Mouse (Mus musculus) erythroid progenitor cell, adult 5-6 weeks (primary cell): ENCODE results near the gene Vps33b. TPM values are rescaled to one million over a fixed set of nuclear protein-coding genes. Genes with fewer than 3 reads are reported as not detected.
"Not testable (repeated sequence)": the region's sequence is repeated elsewhere in the genome, so short reads cannot be mapped to it uniquely, and the experiment has no call there.

Experiments used
- ATAC-seq: replicated peaks from 2 replicates; pipeline ENCODE4 v1.8.0; 2016; ENCODE audit warnings: moderate number of reproducible peaks, mild to moderate bottlenecking, moderate TSS enrichment, inconsistent platforms; ENCODE audit not compliant: poor library complexity, low FRiP score, severe bottlenecking
- total RNA-seq, 2 experiments: library from RNA; stranded (forward) in 1 of 2; stranded (reverse) in 1 of 2; fragments of 150-400 nt in 1 of 2; fragments of 186-747, 209-891 nt in 1 of 2; gene quantifications; 2 replicates each; pipeline versions ENCODE4 v1.2.3 to v1.2.4; 2015 to 2017; ENCODE audit warnings: low replicate concordance in 2 of 2

Gene Vps33b
- total RNA-seq, 2 experiments from 2014 or later, result 4.9 to 28.5 TPM

DNA sequence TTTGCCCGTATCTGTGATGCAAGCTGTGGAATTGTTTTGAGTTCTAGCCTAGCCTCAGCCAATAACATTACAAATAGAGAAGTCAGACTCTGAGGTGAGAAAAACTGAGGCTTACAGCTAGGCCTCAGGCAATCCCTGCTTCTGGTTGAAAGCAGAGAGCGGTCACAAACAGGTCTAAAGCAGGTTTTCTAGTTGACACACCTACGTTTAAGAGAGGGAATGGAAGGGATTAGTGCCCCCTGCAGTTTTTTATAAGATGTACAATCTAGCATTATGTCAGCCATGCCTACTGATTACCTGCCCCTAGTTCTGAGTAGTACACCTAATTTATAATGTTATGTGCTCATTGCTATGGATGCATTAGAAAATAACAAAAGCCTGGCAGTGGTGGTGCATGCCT is 38.3 kb downstream of the Vps33b start:
- no peak for ATAC-seq

DNA sequence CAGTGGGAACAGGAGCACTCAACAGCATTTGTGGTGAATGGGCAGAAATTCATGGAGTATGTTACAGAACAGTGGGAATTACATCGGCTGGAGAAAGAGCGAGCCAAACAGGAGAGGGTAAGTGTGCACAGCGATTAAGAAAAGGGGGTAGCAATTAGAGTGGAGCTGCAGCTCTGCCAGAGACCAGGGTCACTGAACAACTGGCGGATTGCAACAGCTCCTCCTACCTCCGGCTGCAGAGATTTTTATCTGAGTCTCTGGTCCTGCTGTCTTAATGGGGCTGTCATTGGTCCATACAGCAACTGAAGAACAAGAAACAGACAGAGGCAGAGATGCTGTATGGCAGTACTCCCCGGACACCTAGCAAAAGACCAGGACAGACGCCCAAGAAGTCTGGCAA is 41.3 kb downstream of the Vps33b start:
- ATAC-seq, result no peak

DNA sequence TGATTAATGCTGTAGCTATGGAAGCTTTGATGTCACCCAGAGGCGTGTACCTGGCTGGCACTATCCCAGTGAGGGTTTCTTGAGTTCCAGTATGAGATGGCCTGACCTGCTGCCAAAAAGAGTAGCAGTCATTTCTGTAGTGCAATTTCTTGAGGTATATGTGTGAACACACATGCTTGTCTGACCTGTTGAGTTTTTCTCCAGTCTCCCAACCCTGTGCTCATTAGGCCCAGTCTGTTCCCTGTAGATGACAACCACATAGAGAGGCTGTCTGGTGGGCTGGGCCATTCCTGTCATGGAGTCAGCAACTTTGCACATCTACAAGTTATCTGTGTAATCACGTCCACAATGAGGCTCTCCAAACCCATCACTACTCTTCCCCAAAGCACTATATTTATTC is 46.3 kb downstream of the Vps33b start:
- no peak for ATAC-seq

DNA sequence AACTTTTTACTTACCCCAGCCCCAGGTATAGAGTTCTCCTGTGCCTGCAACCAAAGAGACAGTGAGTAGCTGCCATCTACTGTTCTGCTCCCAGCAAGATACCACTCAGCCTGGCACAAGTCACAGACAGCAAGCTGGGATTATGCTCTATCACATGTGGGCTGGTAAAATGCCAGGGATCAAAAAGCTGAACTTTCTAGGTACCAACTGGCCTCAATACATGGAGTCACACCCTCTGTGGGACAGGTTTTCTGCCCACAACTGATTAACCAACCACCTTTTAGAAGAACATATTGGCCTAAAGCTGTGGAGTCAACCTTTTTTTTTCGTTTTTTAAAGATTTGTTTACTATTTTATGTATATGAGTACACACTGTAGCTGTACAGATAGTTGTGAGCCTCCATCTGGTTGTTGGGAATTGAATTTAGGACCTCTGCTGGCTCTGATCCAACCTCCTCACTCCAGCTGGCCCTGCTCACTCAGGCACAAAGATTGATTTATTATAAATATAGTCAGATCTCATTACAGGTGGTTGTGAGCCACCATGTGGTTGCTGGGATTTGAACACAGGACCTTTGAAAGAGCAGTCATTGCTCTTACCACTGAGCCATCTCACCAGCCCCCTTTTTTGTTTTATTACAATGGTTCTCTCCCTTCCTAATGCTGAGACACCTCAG is 48.1 kb downstream of the Vps33b start:
- no peak for ATAC-seq

DNA sequence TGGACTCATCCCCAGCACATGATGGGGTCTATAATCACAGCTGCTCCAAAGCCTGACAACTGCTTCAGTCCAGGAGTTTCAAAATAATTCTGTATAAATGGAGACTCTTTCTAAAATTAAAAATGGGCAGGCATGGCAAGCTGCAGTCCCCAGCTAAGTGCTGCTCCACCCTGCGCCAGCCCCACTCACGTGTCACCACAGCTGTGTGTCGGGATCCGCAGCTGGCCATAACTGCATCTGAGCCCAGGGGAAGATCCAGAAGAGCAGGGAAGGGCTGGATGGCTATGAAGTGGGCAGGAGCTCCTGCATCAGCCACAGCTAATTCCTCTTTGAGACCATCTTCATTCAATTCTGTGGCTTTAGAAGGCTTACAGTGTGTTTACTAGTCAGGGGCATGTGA is 49.2 kb downstream of the Vps33b start:
- 0 out of 2 replicates have a peak, but pooled peaks have one; percentile 13 for ATAC-seq

DNA sequence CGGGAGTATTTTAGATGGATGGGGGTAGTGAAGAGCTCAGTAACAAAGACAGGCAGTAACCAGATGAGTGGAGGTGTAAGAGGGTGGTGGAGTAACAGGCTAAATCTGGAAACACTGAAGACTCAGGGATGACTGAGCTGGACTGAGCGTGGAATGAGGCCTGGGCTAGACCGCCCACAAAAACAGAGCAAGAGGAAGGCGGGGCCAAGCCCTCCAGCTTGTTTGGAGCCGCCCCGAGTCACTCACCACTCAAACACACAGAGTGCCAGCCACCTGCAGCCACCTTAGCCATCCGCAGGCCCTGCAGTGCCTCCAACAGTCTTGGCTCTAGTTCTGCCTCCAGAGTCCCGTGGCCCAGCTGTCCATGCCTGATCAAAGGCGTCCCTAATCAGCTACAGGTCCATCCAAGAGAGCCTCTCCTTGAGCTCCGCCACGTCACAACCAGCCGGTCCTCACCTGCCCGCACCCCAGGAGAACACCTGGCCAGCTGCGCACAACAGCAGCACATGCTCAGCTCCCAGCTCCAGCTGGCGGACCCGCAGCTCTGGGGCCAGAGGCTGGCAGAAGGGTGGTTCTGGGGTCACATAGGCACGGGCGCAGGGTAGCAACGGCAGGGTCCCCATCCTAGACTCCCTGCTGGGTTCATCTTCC is 50.5 kb downstream of the Vps33b start:
- no peak for ATAC-seq

DNA sequence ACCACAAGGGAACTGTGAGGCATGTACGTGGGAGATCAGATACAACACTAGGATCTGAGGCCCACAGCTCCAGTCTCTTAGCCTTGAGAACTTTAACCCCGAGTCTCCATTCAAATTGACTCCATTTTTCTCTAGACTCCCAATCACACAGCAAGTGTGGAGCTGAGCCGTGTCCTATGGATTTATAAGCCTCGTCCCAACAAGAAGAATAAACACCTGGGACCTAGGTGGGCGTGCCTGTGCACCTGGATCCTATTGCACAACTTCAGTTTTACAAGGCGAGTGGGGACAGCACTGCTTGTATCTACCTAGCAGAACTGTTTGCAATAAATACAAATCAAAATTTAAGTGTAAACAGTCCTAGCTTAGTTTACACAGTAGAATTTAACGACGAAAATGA is 53.9 kb downstream of the Vps33b start:
- no peak for ATAC-seq

DNA sequence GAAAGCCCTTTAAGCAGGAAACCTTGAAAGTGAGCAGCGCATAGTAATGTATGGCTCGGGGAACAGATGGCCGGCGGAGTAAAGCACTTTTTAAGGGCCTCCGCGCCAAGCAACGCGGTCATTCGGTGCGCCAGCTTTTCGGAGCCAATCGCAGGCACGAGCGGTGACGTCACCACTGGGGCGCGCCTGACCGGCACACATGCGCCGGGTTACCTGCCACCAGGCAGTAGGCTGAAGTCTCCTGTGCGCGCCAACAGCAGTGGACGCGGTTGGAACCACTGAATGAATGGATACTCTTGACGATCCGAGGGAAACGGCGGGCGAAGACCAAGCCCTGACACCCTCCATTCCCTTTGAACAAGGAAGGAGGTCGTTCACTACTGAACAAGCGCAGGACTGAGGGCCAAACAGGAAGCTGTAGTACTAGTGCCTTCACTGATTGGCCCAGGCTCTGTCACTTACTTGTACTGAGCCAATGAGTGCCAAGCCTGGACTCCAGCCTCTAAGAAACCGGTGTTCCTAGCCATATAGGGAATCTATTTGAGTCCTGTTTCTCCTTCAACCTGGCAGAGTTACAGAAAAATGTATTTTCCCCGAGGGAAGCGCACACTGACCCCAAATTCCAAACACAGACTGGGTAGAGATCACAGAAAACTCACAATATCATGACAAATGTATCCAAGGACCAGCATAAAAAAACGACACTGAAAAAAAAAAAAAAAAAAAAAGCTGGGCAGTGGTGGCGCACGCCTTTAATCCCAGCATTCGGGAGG is 54.8 kb downstream of the Vps33b start, which contains the start of gene Rccd1:
Gene Rccd1, minus strand, starts transcription at position 412 of the 773 bp plus-strand sequence.
- peak; percentile 95 for ATAC-seq

DNA sequence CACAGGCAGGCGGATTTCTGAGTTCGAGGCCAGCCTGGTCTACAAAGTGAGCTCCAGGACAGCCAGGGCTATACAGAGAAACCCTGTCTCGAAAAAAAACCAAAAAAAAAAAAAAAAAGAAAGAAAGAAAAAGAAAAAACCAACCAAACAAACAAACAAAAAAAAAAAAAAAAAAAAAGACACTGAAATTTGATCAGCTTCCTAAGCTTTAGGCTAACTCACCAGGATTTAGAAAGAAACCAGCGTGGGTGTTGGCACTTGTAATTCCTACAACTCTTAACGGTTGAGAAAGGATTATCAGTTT is 55.3 kb downstream of the Vps33b start:
- ATAC-seq, result not testable (repeated sequence)

DNA sequence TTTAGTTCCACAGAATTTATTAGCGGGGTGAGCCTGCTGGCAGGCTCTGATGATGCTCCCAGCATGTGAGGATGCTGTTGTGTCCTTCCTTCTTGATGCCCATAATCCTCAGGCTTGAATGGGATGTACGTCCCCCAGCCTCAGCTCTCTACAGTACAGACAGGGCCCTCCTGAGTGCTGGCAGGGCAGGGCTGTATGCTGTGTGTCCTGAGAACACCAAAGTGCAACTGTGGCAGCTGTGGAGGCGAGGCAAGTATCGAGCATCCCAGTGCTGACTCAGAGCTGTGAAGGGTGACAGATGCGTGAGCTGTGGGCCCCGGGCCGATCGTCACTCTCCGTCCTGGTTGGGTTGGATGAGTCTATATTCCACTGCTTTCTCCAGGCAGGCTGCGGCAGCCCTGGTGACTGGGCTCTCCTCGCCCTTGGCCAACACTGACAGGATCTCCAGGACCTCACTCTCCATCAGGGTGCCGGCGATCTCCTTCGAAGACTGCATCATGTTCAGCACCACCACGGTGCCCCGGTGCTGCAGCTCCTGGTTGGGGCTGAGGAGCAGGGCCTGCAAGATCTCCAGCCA is 55.9 kb downstream of the Vps33b start:
- no peak for ATAC-seq

DNA sequence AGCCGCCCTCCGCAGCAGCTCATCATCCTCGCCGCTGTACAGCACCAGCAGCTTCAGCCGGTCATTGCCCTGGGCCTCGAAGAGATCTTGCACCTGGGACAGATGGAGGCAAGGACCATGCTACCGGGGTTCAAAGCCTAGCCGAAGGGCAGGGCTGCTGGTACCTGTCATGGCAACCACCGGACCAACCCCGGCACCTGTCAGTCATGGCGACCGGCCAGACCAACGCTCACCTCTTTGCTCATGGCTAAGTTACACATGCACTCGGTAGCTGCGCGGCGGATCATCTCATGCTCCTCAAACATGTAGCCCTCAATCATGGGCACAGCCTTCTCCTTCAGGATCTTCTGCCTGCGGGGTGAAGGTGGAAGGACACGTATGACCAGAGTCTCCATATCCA is 56.6 kb downstream of the Vps33b start:
- ATAC-seq, result no peak

DNA sequence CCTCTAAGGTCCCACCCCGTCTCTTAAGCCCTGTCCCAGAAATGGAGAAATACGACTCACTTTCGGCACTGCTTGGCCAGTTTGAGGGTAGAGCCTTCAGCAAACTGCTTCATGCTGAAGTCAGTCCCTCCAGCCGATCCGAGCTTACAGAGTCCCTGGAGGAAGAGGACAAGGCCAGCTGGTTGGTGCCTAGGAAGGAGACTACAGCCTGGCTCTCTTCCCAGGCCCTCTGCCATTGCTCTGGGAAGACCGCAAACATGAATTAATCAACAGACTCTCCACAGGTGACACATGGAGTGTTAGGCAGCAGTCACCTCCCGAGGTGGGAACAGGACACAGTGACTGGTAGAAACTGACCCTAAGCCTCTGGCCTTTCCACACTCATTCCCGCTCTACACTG is 60.8 kb downstream of the Vps33b start:
- ATAC-seq, result no peak

DNA sequence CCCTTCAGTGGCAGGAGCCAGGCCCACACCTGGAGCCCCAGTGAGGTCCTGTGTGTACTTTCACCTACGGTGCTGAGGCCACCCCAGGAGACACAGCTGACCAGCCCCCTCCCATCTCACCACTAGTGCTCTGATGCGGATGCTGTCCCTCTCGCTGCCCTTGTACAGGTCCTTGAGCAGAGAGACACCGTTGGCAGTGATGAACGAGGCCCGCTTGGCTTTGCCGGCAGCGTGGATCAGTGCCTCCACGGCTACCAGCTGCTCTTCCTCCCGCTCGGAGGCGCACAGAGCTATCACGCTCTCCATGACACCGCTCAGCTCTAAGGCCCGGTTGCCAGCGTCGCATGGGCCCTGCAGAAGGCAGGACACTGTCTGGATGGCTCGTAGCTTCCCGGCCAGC is 62.0 kb downstream of the Vps33b start:
- ATAC-seq, result no peak

DNA sequence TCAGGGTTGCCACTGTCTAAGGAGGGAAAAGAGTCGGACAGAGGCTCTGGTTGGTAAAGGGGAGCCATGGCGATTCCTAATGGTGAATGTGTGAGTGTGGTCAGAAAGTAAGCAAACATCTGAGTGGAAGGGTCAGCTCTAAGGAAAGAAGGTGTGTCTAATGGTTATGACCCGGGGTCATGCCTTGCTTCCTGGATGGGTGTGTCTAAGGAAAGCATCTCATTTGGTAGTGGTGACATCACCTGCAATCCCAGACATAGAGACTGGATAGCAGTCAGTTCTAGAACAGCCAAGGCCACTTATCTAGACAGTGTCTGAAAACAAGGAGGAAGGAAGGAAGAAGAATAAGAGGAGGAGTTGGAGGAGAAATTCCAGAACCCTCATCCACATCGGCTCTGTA is 65.4 kb downstream of the Vps33b start:
- ATAC-seq, result no peak

DNA sequence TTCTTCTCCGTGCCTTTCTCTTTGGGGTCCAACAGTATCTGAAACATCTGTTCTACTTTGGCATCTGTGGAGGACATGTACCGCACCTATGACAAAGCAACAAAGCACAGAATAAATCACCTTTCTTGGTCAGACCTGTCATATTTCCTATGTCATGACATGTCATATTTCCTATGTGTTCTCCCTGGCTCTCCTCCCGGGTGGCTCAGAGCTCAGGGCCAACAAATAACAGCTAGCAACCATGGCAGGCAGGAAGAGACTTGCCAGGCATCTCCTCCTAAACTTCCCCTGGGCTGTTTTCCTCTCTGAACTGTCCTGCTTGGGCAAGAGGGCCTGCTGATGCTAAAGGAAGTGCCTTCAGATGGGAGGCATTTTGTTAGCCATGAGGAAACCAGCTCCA is 67.5 kb downstream of the Vps33b start:
- ATAC-seq, result no peak

DNA sequence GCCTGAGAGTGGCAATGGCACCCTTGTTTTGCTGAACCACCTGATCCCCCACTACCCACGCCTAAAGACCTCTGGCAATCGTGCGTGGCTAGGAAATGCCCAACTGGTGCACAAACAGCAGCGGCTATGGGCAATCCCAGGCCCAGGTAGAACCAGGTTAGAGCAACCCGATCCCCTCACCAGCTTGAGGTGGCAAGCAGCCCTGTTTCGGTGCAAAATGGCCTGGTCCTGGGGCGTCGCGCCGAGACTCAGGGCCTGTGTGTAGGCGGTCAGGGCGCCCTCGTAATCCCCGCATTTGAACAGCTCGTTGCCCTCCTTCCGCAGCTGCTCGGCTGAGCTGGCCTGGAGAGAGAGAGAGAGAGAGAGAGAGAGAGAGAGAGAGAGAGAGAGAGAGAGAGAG is 69.9 kb downstream of the Vps33b start:
- ATAC-seq, result no peak

DNA sequence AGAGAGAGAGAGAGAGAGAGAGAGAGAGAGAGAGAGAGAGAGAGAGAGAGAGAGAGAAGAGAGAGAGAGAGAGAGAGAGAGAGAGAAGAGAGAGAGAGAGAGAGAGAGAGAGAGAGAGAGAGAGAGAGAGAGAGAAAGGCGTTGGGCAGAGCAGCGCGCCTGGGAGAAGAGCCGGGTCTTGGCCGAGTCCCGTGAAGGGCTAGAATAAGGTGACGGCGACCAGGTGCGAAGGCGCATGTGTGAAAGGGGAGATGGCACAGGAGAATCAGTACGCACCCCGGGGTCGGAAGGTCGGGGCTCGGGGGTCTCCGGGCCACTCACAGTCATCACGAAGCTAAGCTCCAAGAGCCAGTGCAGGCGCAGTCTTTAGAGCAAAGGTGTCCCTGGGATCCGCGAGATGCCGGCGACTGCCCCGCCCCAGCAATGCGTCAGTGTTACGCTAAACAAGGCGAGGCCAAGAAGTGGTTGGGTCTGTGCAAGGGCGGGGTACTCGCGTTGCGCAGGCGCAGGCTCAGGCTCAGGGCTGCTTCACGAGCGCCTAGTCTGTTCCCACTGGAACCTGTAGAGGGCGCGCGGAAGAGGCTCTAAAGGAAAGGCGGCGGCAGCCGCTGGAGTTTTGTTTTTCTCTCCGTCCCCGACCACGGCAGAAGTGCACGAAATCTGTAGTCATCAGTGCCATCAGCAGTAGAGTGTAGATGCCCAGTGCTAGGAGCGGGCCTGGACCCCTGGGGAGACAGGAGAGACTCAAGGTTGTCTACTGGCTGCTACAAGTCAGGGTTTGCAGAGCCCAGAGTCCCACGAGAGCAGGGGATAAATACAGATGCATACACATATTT is 70.6 kb downstream of the Vps33b start:
- ATAC-seq, result peak; percentile 86

DNA sequence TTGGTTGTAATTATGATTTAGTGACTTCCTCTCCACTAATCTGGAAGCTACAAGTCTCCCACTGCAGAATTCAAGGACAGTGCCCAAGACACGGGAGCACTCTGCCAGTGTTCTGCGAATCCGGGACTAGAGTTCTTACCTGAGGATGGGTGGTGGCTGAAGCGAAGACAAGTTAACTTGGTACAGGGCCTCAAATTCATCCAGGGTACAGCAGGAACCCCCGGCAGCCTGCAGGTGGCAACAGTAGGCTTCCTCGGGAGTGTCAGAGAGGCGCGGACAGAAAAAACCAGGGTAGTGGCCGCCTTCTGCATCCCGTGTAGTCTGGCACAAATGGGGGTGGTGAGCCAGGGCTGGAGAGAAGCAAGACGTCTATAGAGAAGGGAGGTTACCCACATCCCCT is 71.3 kb downstream of the Vps33b start, which contains the start of gene Unc45a:
Gene Unc45a, minus strand, starts transcription at position 213 of the 400 bp plus-strand sequence.
- peak; percentile 76 for ATAC-seq
